Mouse (Mus musculus): ENCODE results near the gene Tap1. TPM values are rescaled to one million over a fixed set of nuclear protein-coding genes. Genes with fewer than 3 reads are reported as not detected.

The Tap1 gene
- polyA plus RNA-seq (2017; shearing (Covaris generic)) = 100 to 1,000 TPM; 385 to 581 TPM

GRCm38 (mm10) chr17:34187261-34187916 lies at the start of gene Tap1, which contains the start of gene Psmb9:
TSS of gene Tap1 (plus strand) at chr17:34187553.
TSS of gene Psmb9 (minus strand) at chr17:34187764.

GRCm38 (mm10) chr17:34143033-34143432 lies 44.3 kb upstream of the Tap1 start, which contains the start of gene H2-DMb2:
TSS of gene H2-DMb2 (plus strand) at chr17:34143307.

GRCm38 (mm10) chr17:34152923-34153322 lies 34.4 kb upstream of the Tap1 start, which contains the start of gene H2-DMb1:
TSS of gene H2-DMb1 (plus strand) at chr17:34153072.

GRCm38 (mm10) chr17:34196941-34197894 lies 9.9 kb downstream of the Tap1 start, which contains the start of gene Psmb8:
TSS of gene Psmb8 (plus strand) at chr17:34197721.

GRCm38 (mm10) chr17:34203444-34203843 lies 16.1 kb downstream of the Tap1 start, which contains the start of gene Tap2:
TSS of gene Tap2 (plus strand) at chr17:34203527.

GRCm38 (mm10) chr17:34238706-34239105 lies 51.4 kb downstream of the Tap1 start, which contains the start of gene H2-Ob:
TSS of gene H2-Ob (plus strand) at chr17:34238903.

Other genes starting within 250 kb of the Tap1 start
- 100 to 1,000 TPM; 145 to 156 TPM for gene Pfdn6, start 247.2 kb upstream of the Tap1 start, polyA plus RNA-seq (2017; shearing (Covaris generic))
- 10 to 100 TPM; 46.5 to 72.2 TPM for gene Wdr46, start 246.9 kb upstream of the Tap1 start, polyA plus RNA-seq (2017; shearing (Covaris generic))
- 10 to 100 TPM; 37.5 to 47.5 TPM for gene B3galt4, start 236.1 kb upstream of the Tap1 start, polyA plus RNA-seq (2017; shearing (Covaris generic))
- gene Vps52, start 231.7 kb upstream of the Tap1 start, polyA plus RNA-seq (2017; shearing (Covaris generic)) = 10 to 100 TPM; 61.1 to 66.8 TPM
- gene Rps18, start 231.6 kb upstream of the Tap1 start, polyA plus RNA-seq (2017; shearing (Covaris generic)) = 1,000 to 10,000 TPM; 1,636 to 3,186 TPM
- over 10,000 TPM; 11,900 to 12,872 TPM for gene H2-K1, start 187.2 kb upstream of the Tap1 start, polyA plus RNA-seq (2017; shearing (Covaris generic))
- gene Ring1, start 162.9 kb upstream of the Tap1 start, polyA plus RNA-seq (2017; shearing (Covaris generic)) = 10 to 100 TPM; 27.7 to 36.2 TPM
- gene H2-Ke6, start 159.5 kb upstream of the Tap1 start, polyA plus RNA-seq (2017; shearing (Covaris generic)) = 100 to 1,000 TPM; 183 to 346 TPM
- 10 to 100 TPM; 80.0 to 90.9 TPM for gene Slc39a7, start 155.9 kb upstream of the Tap1 start, polyA plus RNA-seq (2017; shearing (Covaris generic))
- 10 to 100 TPM; 43.3 to 60.3 TPM for gene Rxrb, start 155.7 kb upstream of the Tap1 start, polyA plus RNA-seq (2017; shearing (Covaris generic))
- 1 to 10 TPM in 1 of 2 experiments, under 1 TPM in 1; 0.86 to 1.7 TPM for gene Col11a2, start 148.1 kb upstream of the Tap1 start, polyA plus RNA-seq (2017; shearing (Covaris generic))
- gene H2-Oa, start 95.2 kb upstream of the Tap1 start, polyA plus RNA-seq (2017; shearing (Covaris generic)) = 10 to 100 TPM; 19.9 to 60.5 TPM
- 100 to 1,000 TPM; 113 to 424 TPM for gene H2-DMa, start 68.0 kb upstream of the Tap1 start, polyA plus RNA-seq (2017; shearing (Covaris generic))
- gene Brd2, start 64.9 kb upstream of the Tap1 start, polyA plus RNA-seq (2017; shearing (Covaris generic)) = 100 to 1,000 TPM; 158 to 192 TPM
- 10 to 100 TPM in 1 of 2 experiments, 1 to 10 TPM in 1; 6.4 to 25.9 TPM for gene H2-DMb2, start 44.2 kb upstream of the Tap1 start, polyA plus RNA-seq (2017; shearing (Covaris generic))
- gene H2-DMb1, start 34.5 kb upstream of the Tap1 start, polyA plus RNA-seq (2017; shearing (Covaris generic)) = 10 to 100 TPM in 1 of 2 experiments, 1 to 10 TPM in 1; 3.4 to 17.2 TPM
- gene Psmb9, start 211 bp downstream of the Tap1 start, polyA plus RNA-seq (2017; shearing (Covaris generic)) = 100 to 1,000 TPM; 596 to 730 TPM
- 1,000 to 10,000 TPM; 1,449 to 1,599 TPM for gene Psmb8, start 10.2 kb downstream of the Tap1 start, polyA plus RNA-seq (2017; shearing (Covaris generic))
- 100 to 1,000 TPM; 207 to 347 TPM for gene Tap2, start 16.0 kb downstream of the Tap1 start, polyA plus RNA-seq (2017; shearing (Covaris generic))
- gene H2-Ob, start 51.4 kb downstream of the Tap1 start, polyA plus RNA-seq (2017; shearing (Covaris generic)) = 10 to 100 TPM; 22.8 to 55.0 TPM
- gene H2-Ab1, start 70.1 kb downstream of the Tap1 start, polyA plus RNA-seq (2017; shearing (Covaris generic)) = 10 to 100 TPM; 40.5 to 91.7 TPM
- gene H2-Aa, start 100.3 kb downstream of the Tap1 start, polyA plus RNA-seq (2017; shearing (Covaris generic)) = 10 to 100 TPM; 26.9 to 81.9 TPM
- gene H2-Eb1, start 118.3 kb downstream of the Tap1 start, polyA plus RNA-seq (2017; shearing (Covaris generic)) = 10 to 100 TPM; 30.6 to 66.6 TPM
- gene H2-Eb2, start 138.1 kb downstream of the Tap1 start, polyA plus RNA-seq (2017; shearing (Covaris generic)) = not detected
- gene Btnl2, start 167.3 kb downstream of the Tap1 start, polyA plus RNA-seq (2017; shearing (Covaris generic)) = under 1 TPM in 1 of 2 experiments, not detected in 1; 0.32 TPM
- not detected for gene Btnl1, start 189.6 kb downstream of the Tap1 start, polyA plus RNA-seq (2017; shearing (Covaris generic))
- gene BC051142, start 211.3 kb downstream of the Tap1 start, polyA plus RNA-seq (2017; shearing (Covaris generic)) = under 1 TPM in 1 of 2 experiments, not detected in 1; 0.29 TPM